Mouse (Mus musculus): ENCODE measurements around the gene LTO1.
A peak's percentile ranks its signal among the peaks of the same experiment; 100 is the strongest.

The LTO1 gene

GRCm38 (mm10) chr7:144940585-144940984 is 25.7 kb downstream of the LTO1 start:
- DNase-seq = no peak

- peak; percentile 94 for DNase-seq
Observed at GRCm38 (mm10) chr7:144941242-144941831, 26.4 kb downstream of the LTO1 start.

- DNase-seq = peak; percentile 39
Observed at GRCm38 (mm10) chr7:144942071-144942743, 27.3 kb downstream of the LTO1 start.

- peak; percentile 18 for DNase-seq
Observed at GRCm38 (mm10) chr7:144942744-144943135, 27.8 kb downstream of the LTO1 start.

GRCm38 (mm10) chr7:144943254-144943653 is 28.4 kb downstream of the LTO1 start:
- DNase-seq = peak; percentile 82

- DNase-seq = no peak
Observed at GRCm38 (mm10) chr7:144958509-144959395, 43.9 kb downstream of the LTO1 start.

- no peak for DNase-seq
Observed at GRCm38 (mm10) chr7:144963911-144964310, 49.0 kb downstream of the LTO1 start.

GRCm38 (mm10) chr7:144964316-144964715 is 49.4 kb downstream of the LTO1 start:
- DNase-seq = no peak

GRCm38 (mm10) chr7:144965893-144966292 is 51.0 kb downstream of the LTO1 start:
- DNase-seq = no peak

GRCm38 (mm10) chr7:144970997-144971768 is 56.3 kb downstream of the LTO1 start:
- DNase-seq = peak; percentile 8

- no peak for DNase-seq
Observed at GRCm38 (mm10) chr7:144971769-144972168, 56.9 kb downstream of the LTO1 start.

- DNase-seq = peak; percentile 60
Observed at GRCm38 (mm10) chr7:144973461-144973860, 58.6 kb downstream of the LTO1 start.

GRCm38 (mm10) chr7:144977121-144977520 is 62.2 kb downstream of the LTO1 start:
- DNase-seq = no peak

GRCm38 (mm10) chr7:144979814-144980213 is 64.9 kb downstream of the LTO1 start:
- peak; percentile 69 for DNase-seq

Data from lung, postnatal 10 days (tissue).